Mouse (Mus musculus): ENCODE results near the gene Ice1. TPM values are rescaled to one million over a fixed set of nuclear protein-coding genes. Genes with fewer than 3 reads are reported as not detected.

Gene Ice1
- total RNA-seq, 2 experiments from 2014 or later: 58.9 to 59.8 TPM

GRCm38 (mm10) chr13:70581509-70581908 is 55.9 kb downstream of the Ice1 start:
- no peak for DNase-seq (ENCODE audit: low spot score in 2 of 2)

GRCm38 (mm10) chr13:70574216-70574615 is 63.2 kb downstream of the Ice1 start:
- no peak for DNase-seq (ENCODE audit: low spot score in 2 of 2)

DNA sequence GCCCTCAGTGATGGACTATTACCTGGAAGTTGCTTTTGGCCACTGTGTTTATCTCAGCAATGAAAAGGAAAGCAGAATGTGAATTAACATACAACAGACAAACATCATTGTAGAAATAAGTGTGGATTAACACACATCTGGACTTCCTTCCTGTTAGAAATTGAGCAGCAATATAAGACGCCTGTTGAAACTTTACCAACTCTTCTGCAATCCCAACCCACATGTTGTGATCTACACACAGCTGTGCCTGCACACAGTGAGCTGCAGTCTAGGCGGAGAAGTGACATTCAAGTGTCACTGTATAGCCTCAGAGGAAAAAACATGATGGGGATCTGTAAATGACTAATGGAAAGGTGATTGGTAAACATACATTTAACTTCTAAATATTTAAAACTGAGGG is 69.5 kb downstream of the Ice1 start:
- no peak for DNase-seq (ENCODE audit: low spot score in 2 of 2)

GRCm38 (mm10) chr13:70553456-70553855 is 84.0 kb downstream of the Ice1 start:
- no peak for DNase-seq (ENCODE audit: low spot score in 2 of 2)

DNA sequence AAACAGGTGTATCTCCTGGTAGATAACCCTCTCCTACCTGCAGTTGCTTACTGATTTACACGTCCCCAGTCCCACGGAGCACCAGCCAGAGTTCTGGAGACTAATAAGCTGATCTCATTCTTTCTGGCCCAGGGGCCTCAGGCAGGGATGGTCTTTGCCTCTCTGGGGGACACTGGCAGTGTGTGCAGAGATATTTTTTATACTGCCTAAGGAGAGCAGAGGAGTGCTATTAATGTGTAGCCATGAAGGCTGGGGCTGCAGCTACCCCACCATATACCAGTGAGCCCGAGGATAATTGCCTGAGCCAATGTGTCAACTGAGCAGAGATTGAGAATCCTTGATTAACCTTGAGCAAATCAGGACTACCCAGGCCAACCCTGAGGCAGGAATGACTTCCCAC is 90.0 kb downstream of the Ice1 start:
- no peak for DNase-seq (ENCODE audit: low spot score in 2 of 2)

GRCm38 (mm10) chr13:70545261-70545660 is 92.2 kb downstream of the Ice1 start:
- peak in 1 of 2 experiments; percentile 23 for DNase-seq (ENCODE audit: low spot score in 2 of 2)

GRCm38 (mm10) chr13:70539842-70540241 is 97.6 kb downstream of the Ice1 start:
- DNase-seq (ENCODE audit: low spot score in 2 of 2): no peak

DNA sequence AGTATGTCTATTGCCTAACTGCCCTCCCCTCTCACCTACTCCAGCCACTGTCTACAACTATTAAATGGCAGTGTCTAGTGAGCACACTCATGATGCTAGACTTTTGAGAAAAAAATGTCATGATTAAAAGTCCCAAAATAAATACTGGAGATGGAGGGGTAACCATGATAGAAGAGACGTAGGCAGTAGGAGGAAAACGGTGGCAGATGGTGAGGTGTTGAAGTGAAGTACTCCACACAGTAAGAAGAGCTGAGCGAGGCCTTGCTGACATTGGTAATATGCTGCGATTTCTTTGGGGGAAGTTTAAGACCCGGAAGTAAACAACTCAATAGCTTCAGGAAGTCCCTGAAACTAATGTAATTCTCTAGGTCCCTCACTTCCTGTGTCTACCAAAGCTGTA is 104.0 kb downstream of the Ice1 start:
- DNase-seq (ENCODE audit: low spot score in 2 of 2): no peak

DNA sequence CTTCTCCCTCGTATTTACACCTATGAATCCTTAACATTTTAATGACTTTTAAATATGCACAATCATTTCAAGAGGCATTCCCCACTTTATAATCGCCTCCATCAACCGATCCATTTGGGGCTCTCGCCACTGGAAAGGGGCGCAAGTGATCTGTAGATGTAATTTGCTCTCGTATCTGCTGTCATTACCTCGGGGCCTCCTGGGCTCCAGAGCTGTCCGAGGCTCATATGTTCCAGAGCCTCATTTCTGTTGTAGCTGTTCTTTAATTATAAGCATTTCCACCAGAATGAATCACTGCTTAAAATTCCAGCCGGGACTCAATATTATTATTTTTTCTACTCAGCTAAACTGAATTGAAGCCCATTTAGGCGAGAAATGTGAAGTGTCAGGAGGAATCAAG is 104.7 kb downstream of the Ice1 start:
- no peak for DNase-seq (ENCODE audit: low spot score in 2 of 2)

DNA sequence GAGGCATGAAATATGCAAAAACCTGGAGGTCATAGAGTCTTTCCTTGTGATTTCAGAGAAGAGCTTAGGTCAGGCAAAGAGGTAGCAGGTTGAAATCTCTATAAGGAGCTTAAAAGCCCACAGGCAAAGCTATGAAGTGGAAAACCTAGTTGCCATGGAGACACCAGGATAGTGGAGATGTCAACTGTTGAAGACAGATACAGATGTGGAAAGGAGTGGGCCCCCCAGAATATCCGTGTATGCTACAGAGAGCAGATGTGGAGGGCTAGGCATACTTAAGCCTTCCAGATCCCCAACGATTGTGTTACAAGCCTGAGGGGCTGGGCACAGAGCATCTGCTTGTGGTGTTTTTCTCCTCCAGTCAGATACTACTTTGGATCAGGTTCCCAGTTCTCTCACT is 119.8 kb downstream of the Ice1 start:
- DNase-seq (ENCODE audit: low spot score in 2 of 2): no peak

- no peak for DNase-seq (ENCODE audit: low spot score in 2 of 2)
Observed at GRCm38 (mm10) chr13:70515004-70515403, 122.4 kb downstream of the Ice1 start.

DNA sequence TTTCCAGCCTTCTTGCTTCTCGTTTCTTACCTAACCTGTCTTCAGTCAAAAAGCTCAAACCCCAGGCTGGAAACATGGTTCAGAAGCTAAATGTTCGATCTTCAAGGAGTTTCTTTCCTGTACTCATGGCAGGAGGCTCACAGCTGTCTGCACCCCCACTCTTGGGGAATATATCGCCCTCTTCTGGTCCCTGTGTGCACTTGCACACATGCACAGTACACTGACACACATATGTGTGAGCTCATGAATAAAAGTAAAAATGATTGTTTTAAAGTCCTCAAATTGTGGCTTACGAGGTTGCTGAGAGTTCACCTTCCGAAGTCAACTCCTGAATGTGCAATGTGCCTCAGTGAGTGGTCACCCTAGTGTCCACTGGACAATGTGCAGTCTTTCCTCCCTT is 127.2 kb downstream of the Ice1 start:
- DNase-seq (ENCODE audit: low spot score in 2 of 2): no peak

GRCm38 (mm10) chr13:70509375-70510016 is 127.9 kb downstream of the Ice1 start:
- DNase-seq (ENCODE audit: low spot score in 2 of 2): no peak

DNA sequence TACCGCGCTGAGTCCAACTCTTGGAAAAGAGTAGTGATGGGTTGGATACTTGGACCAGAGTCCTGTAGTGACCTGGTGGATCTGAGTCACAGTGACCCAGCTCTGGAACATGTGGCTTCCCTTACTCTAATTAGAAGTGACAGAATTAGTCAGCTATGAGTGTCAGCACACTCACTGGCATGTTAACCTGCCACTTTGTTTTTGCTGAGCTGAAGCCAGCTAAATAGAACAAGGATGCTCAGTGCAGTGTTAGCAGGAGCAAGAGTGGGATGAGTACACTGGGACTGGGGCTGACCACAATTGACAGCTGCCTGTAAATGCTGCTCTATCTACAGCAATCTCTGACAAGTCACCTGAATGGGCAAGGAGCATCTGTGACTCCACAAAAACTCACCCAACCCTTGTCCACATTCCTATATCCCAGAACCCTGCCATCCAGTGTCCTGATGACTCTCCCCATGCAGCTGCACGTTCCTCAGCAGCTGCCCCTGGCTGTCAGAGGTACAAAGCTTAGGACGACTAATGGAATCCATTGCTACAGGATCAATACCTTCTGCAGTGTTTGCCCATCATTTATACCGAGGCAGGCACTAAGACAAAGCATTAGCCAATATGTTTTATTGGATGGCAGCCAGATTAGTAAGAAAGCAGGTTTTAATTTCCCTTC is 128.6 kb downstream of the Ice1 start:
- no peak for DNase-seq (ENCODE audit: low spot score in 2 of 2)

Other genes starting within 250 kb of the Ice1 start
- gene Adamts16, start 204.2 kb upstream of the Ice1 start, total RNA-seq (2021): 1 to 10 TPM in 1 of 2 experiments, under 1 TPM in 1; 0.86 to 1.5 TPM